Mouse (Mus musculus): ENCODE measurements around the gene A530064D06Rik. TPM values are rescaled to one million over a fixed set of nuclear protein-coding genes. Genes with fewer than 3 reads are reported as not detected.
"Not testable (repeated sequence)": the region's sequence is repeated elsewhere in the genome, so short reads cannot be mapped to it uniquely, and the experiment has no call there.

A530064D06Rik gene
- 0.37 and 0.40 TPM in 2 replicates for total RNA-seq (2014; rRNA removed)
- polyA plus RNA-seq (2012; rRNA removed), result not detected in 2 replicates

DNA sequence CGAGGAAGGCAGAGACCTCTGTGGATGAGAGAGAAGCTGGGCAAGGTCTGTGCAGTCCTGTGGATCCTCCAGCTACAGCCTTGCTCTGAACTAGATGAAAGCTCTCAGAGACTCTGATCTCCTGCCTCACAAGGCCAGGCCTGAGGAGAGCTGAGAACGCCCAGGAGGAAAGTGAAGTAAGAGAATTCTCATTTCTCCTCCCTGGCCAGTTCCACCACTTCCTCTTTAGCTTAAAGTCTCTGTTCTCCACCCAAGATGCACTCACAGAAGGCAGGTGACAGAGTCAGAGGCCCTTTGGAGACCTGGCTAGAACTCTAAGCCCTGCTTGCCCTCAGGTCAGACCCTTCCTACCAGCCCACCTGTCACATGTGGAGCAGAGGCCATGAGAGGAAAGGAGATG, at the start of gene A530064D06Rik:
TSS of gene A530064D06Rik (minus strand) at position 173 of the 400 bp plus-strand sequence.
- not testable (repeated sequence) for H3K4me3 ChIP-seq (ENCODE audit: insufficient read depth, low read depth, low read length); DNase-seq (ENCODE audit: extremely low read depth, low read depth, low spot score); H3K36me3 ChIP-seq (ENCODE audit: control insufficient read depth, insufficient read depth, low read length); H3K27ac ChIP-seq (replicated peaks; ENCODE audit: insufficient read depth, low read depth, low read length); H3K79me2 ChIP-seq (ENCODE audit: control insufficient read depth, insufficient read depth, low read length); H3K9ac ChIP-seq (ENCODE audit: low read depth, low read length); H3K4me1 ChIP-seq (ENCODE audit: control insufficient read depth, insufficient read depth, low read length); H3K27me3 ChIP-seq (ENCODE audit: control insufficient read depth, insufficient read depth, low read length)
- 70% methylated on average over 2 of the region's 2 CpGs for WGBS

DNA sequence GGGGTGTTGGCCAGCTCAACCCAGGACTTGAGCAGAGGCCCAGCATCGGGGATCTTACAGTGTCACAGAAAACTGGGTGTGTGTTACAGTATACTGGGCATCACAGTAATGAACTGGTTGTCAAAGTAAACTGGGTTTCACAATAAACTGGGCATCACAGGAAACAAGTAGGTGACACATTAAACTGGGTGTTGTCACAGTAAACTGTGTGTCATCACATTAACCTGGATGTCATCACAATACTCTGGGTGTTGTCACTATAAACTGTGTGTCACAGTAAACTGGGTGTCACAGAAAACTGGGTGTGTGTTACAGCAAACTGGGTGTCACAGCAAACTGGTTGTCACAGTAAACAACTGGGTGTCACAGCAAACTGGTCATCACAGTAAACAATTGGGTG, 48.4 kb upstream of the A530064D06Rik start:
- Histone ChIP-seq H3K4me3 (ENCODE audit: insufficient read depth, low read depth, low read length) (no peak overlapping the region), H3K36me3 (ENCODE audit: control insufficient read depth, insufficient read depth, low read length) (no peaks in the 10 kb centered on the region), H3K27me3 (ENCODE audit: control insufficient read depth, insufficient read depth, low read length) (no peaks in the 10 kb centered on the region; the same call in 1 of the 2 replicates), H3K4me1 (ENCODE audit: control insufficient read depth, insufficient read depth, low read length) (no peaks in the 10 kb centered on the region), H3K9ac (ENCODE audit: low read depth, low read length) (no peak overlapping the region), H3K27ac (replicated peaks; ENCODE audit: insufficient read depth, low read depth, low read length) (no peak overlapping the region), H3K79me2 (ENCODE audit: control insufficient read depth, insufficient read depth, low read length) (no peaks in the 10 kb centered on the region)
- WGBS, result 86% methylated on average over 1 of the region's 1 CpGs
- TF ChIP-seq POLR2A (IDR thresholded peaks at IDR 0.05; ENCODE audit: extremely low read depth, insufficient read depth, low read length) (no peak), CTCF (IDR thresholded peaks at IDR 0.05; ENCODE audit: low read depth, low read length) (no peak)
- DNase-seq (ENCODE audit: extremely low read depth, low read depth, low spot score), result no peak

DNA sequence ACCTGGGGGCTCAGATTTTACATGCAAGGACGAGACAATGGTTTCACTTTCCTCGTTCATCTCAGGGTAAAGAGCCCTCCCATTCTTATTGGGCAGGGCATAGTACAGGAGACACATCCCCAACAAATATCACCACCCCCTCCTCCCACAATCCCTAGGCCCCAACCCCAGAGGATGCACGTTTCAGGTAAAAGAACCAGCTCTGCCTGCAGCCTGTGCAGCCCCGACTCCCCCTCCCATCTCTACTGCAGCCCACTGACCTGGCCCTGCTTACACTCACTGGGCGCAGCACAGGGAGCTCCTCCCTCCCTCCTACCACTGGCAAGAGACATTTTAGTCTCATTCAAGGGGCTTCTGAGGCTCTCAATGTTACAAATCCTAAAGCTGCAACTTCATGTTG, 46.4 kb upstream of the A530064D06Rik start:
- Histone ChIP-seq H3K27ac (replicated peaks; ENCODE audit: insufficient read depth, low read depth, low read length) (no peak overlapping the region), H3K79me2 (ENCODE audit: control insufficient read depth, insufficient read depth, low read length) (no peaks in the 10 kb centered on the region), H3K4me3 (ENCODE audit: insufficient read depth, low read depth, low read length) (no peak overlapping the region), H3K27me3 (ENCODE audit: control insufficient read depth, insufficient read depth, low read length) (no peaks in the 10 kb centered on the region; the same call in 1 of the 2 replicates), H3K4me1 (ENCODE audit: control insufficient read depth, insufficient read depth, low read length) (no peaks in the 10 kb centered on the region), H3K9ac (ENCODE audit: low read depth, low read length) (no peak overlapping the region), H3K36me3 (ENCODE audit: control insufficient read depth, insufficient read depth, low read length) (no peaks in the 10 kb centered on the region)
- 77% methylated on average over 5 of the region's 5 CpGs for WGBS
- no peak for TF ChIP-seq POLR2A (IDR thresholded peaks at IDR 0.05; ENCODE audit: extremely low read depth, insufficient read depth, low read length)
- no peak for TF ChIP-seq CTCF (IDR thresholded peaks at IDR 0.05; ENCODE audit: low read depth, low read length)
- no peak for DNase-seq (ENCODE audit: extremely low read depth, low read depth, low spot score)

DNA sequence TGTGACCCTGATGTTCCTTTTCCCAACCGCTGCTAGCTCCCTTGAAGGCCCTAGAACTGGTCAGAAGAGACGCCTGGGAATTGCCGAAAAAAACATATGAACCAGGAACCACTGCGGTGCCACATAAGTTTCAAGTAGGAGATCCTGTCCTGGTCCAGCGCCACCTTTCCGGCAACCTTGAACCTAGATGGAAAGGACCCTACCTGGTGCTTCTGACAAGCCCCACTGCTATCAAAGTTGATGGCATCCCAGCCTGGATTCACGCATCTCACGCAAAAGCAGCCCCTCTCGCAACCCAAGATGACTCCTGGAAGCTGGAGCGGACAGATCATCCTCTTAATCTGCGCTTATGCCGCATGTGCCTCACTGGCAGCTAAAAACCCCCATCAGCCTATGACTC, 45.5 kb upstream of the A530064D06Rik start:
- Histone ChIP-seq H3K27ac (replicated peaks; ENCODE audit: insufficient read depth, low read depth, low read length) (no peak overlapping the region), H3K9ac (ENCODE audit: low read depth, low read length) (no peak overlapping the region), H3K36me3 (ENCODE audit: control insufficient read depth, insufficient read depth, low read length) (no peaks in the 10 kb centered on the region), H3K4me3 (ENCODE audit: insufficient read depth, low read depth, low read length) (no peak overlapping the region), H3K4me1 (ENCODE audit: control insufficient read depth, insufficient read depth, low read length) (no peaks in the 10 kb centered on the region), H3K27me3 (ENCODE audit: control insufficient read depth, insufficient read depth, low read length) (no peaks in the 10 kb centered on the region; the same call in 1 of the 2 replicates), H3K79me2 (ENCODE audit: control insufficient read depth, insufficient read depth, low read length) (no peaks in the 10 kb centered on the region)
- DNase-seq (ENCODE audit: extremely low read depth, low read depth, low spot score), result no peak
- TF ChIP-seq POLR2A (IDR thresholded peaks at IDR 0.05; ENCODE audit: extremely low read depth, insufficient read depth, low read length), result no peak
- no peak for TF ChIP-seq CTCF (IDR thresholded peaks at IDR 0.05; ENCODE audit: low read depth, low read length)
- 93% methylated on average over 12 of the region's 12 CpGs for WGBS

DNA sequence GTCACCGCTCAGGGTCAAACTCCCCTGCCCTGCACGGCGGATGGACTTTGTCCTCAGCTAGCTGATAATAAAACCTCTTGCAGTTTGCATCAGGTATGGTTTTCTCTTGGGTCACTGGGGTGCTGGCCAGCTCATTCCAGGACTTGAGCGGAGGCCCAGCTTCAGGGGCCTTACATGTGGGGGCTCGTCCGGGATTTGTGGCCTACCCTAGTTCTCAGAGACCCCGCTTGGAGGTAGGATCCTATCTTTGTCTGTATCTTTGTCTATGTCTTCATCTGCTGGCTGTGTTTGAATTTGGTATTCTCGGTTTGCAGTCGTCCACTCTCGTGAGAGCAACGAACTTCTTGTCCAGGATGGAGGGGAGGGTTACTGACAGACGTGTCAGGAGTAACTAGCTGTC, 36.0 kb upstream of the A530064D06Rik start:
- no peak overlapping the region for H3K4me3 ChIP-seq (ENCODE audit: insufficient read depth, low read depth, low read length)
- no peaks in the 10 kb centered on the region for H3K4me1 ChIP-seq (ENCODE audit: control insufficient read depth, insufficient read depth, low read length)
- H3K27ac ChIP-seq (replicated peaks; ENCODE audit: insufficient read depth, low read depth, low read length), result no peak overlapping the region
- TF ChIP-seq POLR2A (IDR thresholded peaks at IDR 0.05; ENCODE audit: extremely low read depth, insufficient read depth, low read length) (no peak), CTCF (IDR thresholded peaks at IDR 0.05; ENCODE audit: low read depth, low read length) (no peak)
- no peaks in the 10 kb centered on the region for H3K36me3 ChIP-seq (ENCODE audit: control insufficient read depth, insufficient read depth, low read length)
- no peak overlapping the region for H3K9ac ChIP-seq (ENCODE audit: low read depth, low read length)
- no peaks in the 10 kb centered on the region for H3K27me3 ChIP-seq (ENCODE audit: control insufficient read depth, insufficient read depth, low read length)
- no peak for DNase-seq (ENCODE audit: extremely low read depth, low read depth, low spot score)
- H3K79me2 ChIP-seq (ENCODE audit: control insufficient read depth, insufficient read depth, low read length), result no peaks in the 10 kb centered on the region
- WGBS, result 94% methylated on average over 12 of the region's 12 CpGs

DNA sequence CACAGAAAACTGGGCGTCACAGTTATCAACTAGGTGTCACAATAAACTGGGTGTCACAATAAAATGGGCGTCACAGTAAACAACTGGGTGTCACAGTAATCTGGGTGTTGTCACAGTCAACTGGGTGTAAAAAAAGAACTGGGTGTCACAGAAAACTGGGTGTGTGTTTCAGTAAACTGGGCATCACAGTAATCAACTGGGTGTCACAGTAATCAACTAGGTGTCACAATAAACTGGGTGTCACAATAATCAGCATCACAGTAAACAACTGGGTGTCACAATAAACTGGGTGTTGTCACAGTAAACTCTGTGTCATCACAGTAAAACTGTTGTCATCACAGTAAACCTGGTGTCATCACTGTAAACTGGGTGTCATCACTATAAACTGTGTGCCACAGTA, 25.3 kb upstream of the A530064D06Rik start:
- H3K4me3 ChIP-seq (ENCODE audit: insufficient read depth, low read depth, low read length), result no peak overlapping the region
- H3K4me1 ChIP-seq (ENCODE audit: control insufficient read depth, insufficient read depth, low read length), result no peaks in the 10 kb centered on the region
- no peaks in the 10 kb centered on the region for H3K27me3 ChIP-seq (ENCODE audit: control insufficient read depth, insufficient read depth, low read length)
- no peaks in the 10 kb centered on the region for H3K36me3 ChIP-seq (ENCODE audit: control insufficient read depth, insufficient read depth, low read length)
- no peaks in the 10 kb centered on the region for H3K79me2 ChIP-seq (ENCODE audit: control insufficient read depth, insufficient read depth, low read length)
- DNase-seq (ENCODE audit: extremely low read depth, low read depth, low spot score), result no peak
- H3K27ac ChIP-seq (replicated peaks; ENCODE audit: insufficient read depth, low read depth, low read length), result no peak overlapping the region
- TF ChIP-seq POLR2A (IDR thresholded peaks at IDR 0.05; ENCODE audit: extremely low read depth, insufficient read depth, low read length) (no peak), CTCF (IDR thresholded peaks at IDR 0.05; ENCODE audit: low read depth, low read length) (no peak)
- no peak overlapping the region for H3K9ac ChIP-seq (ENCODE audit: low read depth, low read length)
- 72% methylated on average over 2 of the region's 2 CpGs for WGBS

All from liver, adult 2 months (tissue).